Mouse (Mus musculus) MEL (cell line): ENCODE measurements at regions not wholly inside any gene's neighbourhood (a gene's known extent, or its start where the extent isn't known, plus 50 kb on each side); places are given as distances from the start of the nearest gene placed in this dataset.

ENCODE experiments used
- DNase-seq: peaks from one replicate; pipeline ENCODE4 v3.0.0; 2011; ENCODE audit warnings: low read depth, low spot score
- H3K27ac ChIP-seq: 2 replicates; pipeline ENCODE4 v1.5.1; 2012; ENCODE audit warnings: low read depth, mild to moderate bottlenecking, control low read depth, low read length, moderate library complexity; ENCODE audit not compliant: control insufficient read depth
- H3K27me3 ChIP-seq, 2 experiments: fragments of 150-350 bp in 1 of 2; sonication (generic) in 1 of 2; 2 replicates each; pipeline ENCODE4 v1.6.1; 2012; ENCODE audit warnings: low read length in 2 of 2, mild to moderate bottlenecking in 2 of 2, improper control_type of control experiment in 1 of 2, moderate library complexity in 1 of 2; ENCODE audit not compliant: insufficient read depth in 2 of 2, control insufficient read depth in 1 of 2
- H3K36me3 ChIP-seq, 2 experiments: 2 replicates each; pipeline ENCODE4 v1.6.1; 2012 to 2014; ENCODE audit warnings: low read length in 2 of 2, improper control_type of control experiment in 1 of 2, inconsistent platforms in 1 of 2, mild to moderate bottlenecking in 1 of 2; ENCODE audit not compliant: insufficient read depth in 2 of 2, control insufficient read depth in 1 of 2
- H3K4me1 ChIP-seq, 2 experiments: fragments of 150-350 bp in 1 of 2; sonication (generic) in 1 of 2; 2 replicates each; pipeline ENCODE4 v1.6.1; 2012; ENCODE audit warnings: low read length in 2 of 2, improper control_type of control experiment in 1 of 2, mild to moderate bottlenecking in 1 of 2; ENCODE audit not compliant: insufficient read depth in 2 of 2, control insufficient read depth in 1 of 2
- H3K4me3 ChIP-seq, 2 experiments: fragments of 150-350 bp in 1 of 2; sonication (generic) in 1 of 2; 2 replicates each; pipeline ENCODE4 v1.5.1; 2012; ENCODE audit warnings: low read depth in 2 of 2, low read length in 2 of 2, mild to moderate bottlenecking in 2 of 2, moderate library complexity in 2 of 2, control low read depth in 1 of 2, improper control_type of control experiment in 1 of 2; ENCODE audit not compliant: control insufficient read depth in 1 of 2, insufficient read depth in 1 of 2
- H3K79me2 ChIP-seq: 2 replicates; pipeline ENCODE4 v1.6.1; 2012; ENCODE audit warnings: mild to moderate bottlenecking, low read length, moderate library complexity; ENCODE audit not compliant: control insufficient read depth, poor library complexity, insufficient read depth
- H3K9ac ChIP-seq: 2 replicates; pipeline ENCODE4 v1.6.1; 2012; ENCODE audit warnings: low read depth, mild to moderate bottlenecking, control low read depth, low read length, moderate library complexity; ENCODE audit not compliant: control insufficient read depth, poor library complexity, severe bottlenecking
- H3K9me3 ChIP-seq: fragments of 150-350 bp; sonication (generic); replicated peaks from 2 replicates; pipeline ENCODE4 v1.6.1; 2012; ENCODE audit warnings: mild to moderate bottlenecking, low read length, improper control_type of control experiment, moderate library complexity; ENCODE audit not compliant: insufficient read depth
- BHLHE40 ChIP-seq: IDR thresholded peaks from 2 replicates; pipeline ENCODE4 v1.6.1; 2012; ENCODE audit warnings: low read depth, mild to moderate bottlenecking, inconsistent platforms, low read length, improper control_type of control experiment, borderline replicate concordance
- CHD2 ChIP-seq: IDR thresholded peaks from 2 replicates; pipeline ENCODE4 v1.6.1; 2011; ENCODE audit warnings: low read length, improper control_type of control experiment
- E2F4 ChIP-seq: IDR thresholded peaks from 2 replicates; pipeline ENCODE4 v1.6.1; 2011; ENCODE audit warnings: low read depth, low read length, improper control_type of control experiment, borderline replicate concordance
- EP300 ChIP-seq, 2 experiments: IDR thresholded peaks; 2 replicates each; pipeline ENCODE4 v1.6.1; 2011; ENCODE audit warnings: improper control_type of control experiment in 2 of 2, low read length in 2 of 2, low read depth in 1 of 2, mild to moderate bottlenecking in 1 of 2
- GABPA ChIP-seq: IDR thresholded peaks from 2 replicates; pipeline ENCODE4 v1.6.1; 2012; ENCODE audit warnings: low read depth, mild to moderate bottlenecking, inconsistent platforms, low read length, improper control_type of control experiment, moderate library complexity
- HCFC1 ChIP-seq: IDR thresholded peaks from 2 replicates; pipeline ENCODE4 v1.6.1; 2012; ENCODE audit warnings: low read depth, mild to moderate bottlenecking, inconsistent platforms, low read length, improper control_type of control experiment, moderate library complexity
- KAT2A ChIP-seq: conservative IDR thresholded peaks from 2 replicates; pipeline ENCODE4 v1.6.1; 2012; ENCODE audit warnings: low read depth, low read length, improper control_type of control experiment, inconsistent platforms
- MAX ChIP-seq: IDR thresholded peaks from 2 replicates; pipeline ENCODE4 v1.6.1; 2011; ENCODE audit warnings: low read length, improper control_type of control experiment
- MAZ ChIP-seq: IDR thresholded peaks from 2 replicates; pipeline ENCODE4 v1.6.1; 2012; ENCODE audit warnings: low read depth, mild to moderate bottlenecking, inconsistent platforms, low read length, improper control_type of control experiment
- MXI1 ChIP-seq: IDR thresholded peaks from 2 replicates; pipeline ENCODE4 v1.6.1; 2011; ENCODE audit warnings: mild to moderate bottlenecking, low read depth, low read length, improper control_type of control experiment
- MYB ChIP-seq: IDR thresholded peaks from 2 replicates; pipeline ENCODE4 v1.6.1; 2011; ENCODE audit warnings: mild to moderate bottlenecking, low read depth, low read length, improper control_type of control experiment
- NELFE ChIP-seq: IDR thresholded peaks from 2 replicates; pipeline ENCODE4 v1.6.1; 2011; ENCODE audit warnings: low read depth, low read length, improper control_type of control experiment
- RCOR1 ChIP-seq: IDR thresholded peaks from 2 replicates; pipeline ENCODE4 v1.6.1; 2012; ENCODE audit warnings: low read depth, mild to moderate bottlenecking, inconsistent platforms, low read length, improper control_type of control experiment
- SIN3A ChIP-seq: IDR thresholded peaks from 2 replicates; pipeline ENCODE4 v1.6.1; 2012; ENCODE audit warnings: low read length, improper control_type of control experiment, inconsistent platforms
- TBP ChIP-seq: IDR thresholded peaks from 2 replicates; pipeline ENCODE4 v1.8.0; 2011; ENCODE audit warnings: low read depth, low read length, improper control_type of control experiment
- USF1 ChIP-seq: IDR thresholded peaks from 2 replicates; pipeline ENCODE4 v1.6.1; 2014; ENCODE audit warnings: low read depth, mild to moderate bottlenecking, inconsistent platforms, low read length, improper control_type of control experiment, moderate library complexity
- USF2 ChIP-seq, 2 experiments: IDR thresholded peaks; 2 replicates each; pipeline ENCODE4 v1.6.1; 2011 to 2012; ENCODE audit warnings: improper control_type of control experiment in 2 of 2, low read length in 2 of 2, borderline replicate concordance in 1 of 2, inconsistent platforms in 1 of 2, low read depth in 1 of 2, mild to moderate bottlenecking in 1 of 2; ENCODE audit not compliant: insufficient read depth in 1 of 2
- ZKSCAN1 ChIP-seq: IDR thresholded peaks from 2 replicates; pipeline ENCODE4 v1.6.1; 2012; ENCODE audit warnings: low read depth, mild to moderate bottlenecking, inconsistent platforms, low read length, improper control_type of control experiment, moderate library complexity
- ZMIZ1 ChIP-seq: IDR thresholded peaks from 2 replicates; pipeline ENCODE4 v1.6.1; 2012; ENCODE audit warnings: low read depth, mild to moderate bottlenecking, inconsistent platforms, low read length, improper control_type of control experiment, moderate library complexity
- ZNF384 ChIP-seq: IDR thresholded peaks from 2 replicates; pipeline ENCODE4 v1.6.1; 2012; ENCODE audit warnings: low read depth, mild to moderate bottlenecking, inconsistent platforms, low read length, improper control_type of control experiment

GRCm38 (mm10) chr9:122572060-122572835 lies 174.9 kb upstream of the Topaz1 start:
- DNase-seq = no peak

DNA sequence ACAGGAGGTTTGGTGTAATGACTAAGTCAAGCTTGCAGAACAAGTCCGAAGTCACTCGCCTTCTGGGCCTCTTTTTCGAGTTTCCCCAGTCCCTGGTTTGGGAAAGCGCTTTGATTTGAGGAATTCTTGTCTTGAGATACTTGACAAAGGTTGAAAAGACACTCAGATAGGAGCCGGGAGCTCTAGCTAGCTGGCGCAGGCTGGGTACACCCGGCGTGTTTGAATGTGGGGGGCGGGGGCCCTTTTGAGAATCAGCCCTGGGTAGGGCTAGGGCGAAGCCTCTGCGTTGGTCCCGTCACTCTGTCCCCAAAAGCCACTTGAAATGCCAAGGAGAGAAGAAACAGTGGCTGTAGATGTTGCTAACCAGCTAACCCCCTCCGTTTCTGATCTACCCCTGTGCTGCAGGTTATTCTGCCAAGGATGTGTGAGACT lies 174.3 kb upstream of the Topaz1 start:
- Histone ChIP-seq H3K9me3 (no peaks in the 10 kb centered on the region), H3K27me3 (no peaks in the 10 kb centered on the region), H3K4me1 (no peaks in the 10 kb centered on the region), H3K9ac (no peak overlapping the region), H3K36me3 (no peaks in the 10 kb centered on the region), H3K79me2 (no peaks in the 10 kb centered on the region), H3K4me3 (no peak overlapping the region), H3K27ac (no peak overlapping the region)
- DNase-seq = no peak
- TF ChIP-seq ZMIZ1 (no peak), HCFC1 (no peak), CHD2 (no peak), NELFE (no peak), RCOR1 (no peak), GABPA (no peak), MAX (no peak), MXI1 (no peak), KAT2A (no peak), USF1 (no peak), SIN3A (no peak), TBP (no peak), BHLHE40 (no peak)

More at GRCm38 (mm10) chr9:122572060-122572835, 174.9 kb upstream of the Topaz1 start:
- Histone ChIP-seq H3K4me1 (no peaks in the 10 kb centered on the region), H3K27me3 (no peaks in the 10 kb centered on the region), H3K79me2 (no peaks in the 10 kb centered on the region), H3K9ac (no peak overlapping the region), H3K9me3 (no peaks in the 10 kb centered on the region), H3K36me3 (no peaks in the 10 kb centered on the region), H3K4me3 (no peak overlapping the region), H3K27ac (no peak overlapping the region)
- TF ChIP-seq E2F4 = no peak
- TF ChIP-seq HCFC1 = no peak
- TF ChIP-seq MYB = no peak
- no peak for TF ChIP-seq USF2 (IDR thresholded peaks at IDR 0.05; ENCODE audit: borderline replicate concordance in 1 of 2, insufficient read depth in 1 of 2, low read depth in 1 of 2, low read length in 2 of 2)
- no peak for TF ChIP-seq CHD2
- no peak for TF ChIP-seq MAZ
- no peak for TF ChIP-seq EP300 (IDR thresholded peaks at IDR 0.05; ENCODE audit: low read depth in 1 of 2, low read length in 2 of 2)
- TF ChIP-seq ZKSCAN1 = no peak
- no peak for TF ChIP-seq ZNF384
